In the genomic region with DNA sequence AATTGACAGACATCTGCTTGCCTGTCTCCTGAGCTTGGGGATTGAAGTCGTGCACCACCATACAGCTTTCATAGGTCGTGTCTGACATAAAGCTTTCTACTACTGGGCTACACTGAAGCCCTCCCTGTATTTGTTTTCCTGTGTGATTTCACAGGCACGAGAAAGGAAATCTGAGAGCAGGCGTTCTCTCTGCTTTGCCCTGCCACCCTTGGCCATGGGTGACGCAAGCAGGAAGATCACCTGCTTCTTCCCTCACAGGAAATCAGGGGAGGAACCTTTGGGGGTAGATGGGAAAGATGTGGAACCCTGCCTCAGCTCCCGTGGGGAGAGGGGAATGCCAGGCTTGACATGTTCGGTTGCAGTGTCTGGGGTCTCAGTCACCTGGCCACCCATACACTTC, we compare ENCODE assay signal across 10 mouse cellular contexts. TPM values are rescaled to one million over a fixed set of nuclear protein-coding genes. Genes with fewer than 3 reads are reported as not detected.
A peak's percentile ranks its signal among the peaks of the same experiment; 100 is the strongest.
DNase-seq lines count a peak whose midpoint lies in the region; ATAC-seq lines count a peak whose summit lies in the region.
"Had no signal": no experiment of that assay in that cellular context is flagged by ENCODE, and none has a peak within 500 bp of the region (broad histone marks: within the 10 kb centered on the region; RNA-seq: fewer than 3 reads in every experiment).

No protein-coding gene starts in this region.

- WGBS in kidney, embryonic 15.5 days: 39% methylated on average over 7 of the region's 7 CpGs
- 69% methylated on average over 7 of the region's 7 CpGs for WGBS in neural tube, embryonic 13.5 days
- WGBS in limb, embryonic 13.5 days: 35% methylated on average over 7 of the region's 7 CpGs
- 78% methylated on average over 7 of the region's 7 CpGs for WGBS in forebrain, embryonic 14.5 days

- no peaks in the 10 kb centered on the region for H3K27me3 ChIP-seq in kidney, embryonic 15.5 days
- no peaks in the 10 kb centered on the region for H3K27me3 ChIP-seq in neural tube, embryonic 13.5 days
- no peaks in the 10 kb centered on the region for H3K27me3 ChIP-seq in limb, embryonic 13.5 days
- H3K27me3 ChIP-seq in forebrain, embryonic 14.5 days (replicated peaks; ENCODE audit: control insufficient read depth, insufficient read depth, low read length): no peaks in the 10 kb centered on the region

- H3K4me2 ChIP-seq in kidney, embryonic 15.5 days: no peak overlapping the region
- no peak overlapping the region for H3K4me2 ChIP-seq in neural tube, embryonic 13.5 days
- peak overlapping the region; percentile 32 for H3K4me2 ChIP-seq in limb, embryonic 13.5 days (replicated peaks)
- no peak overlapping the region for H3K4me2 ChIP-seq in forebrain, embryonic 14.5 days (ENCODE audit: low read length)

- peaks cover 25% of the 10 kb centered on the region for H3K4me1 ChIP-seq in kidney, embryonic 15.5 days
- peaks cover 12% of the 10 kb centered on the region for H3K4me1 ChIP-seq in neural tube, embryonic 13.5 days (replicated peaks)
- H3K4me1 ChIP-seq in limb, embryonic 13.5 days: peaks cover 25% of the 10 kb centered on the region
- no peaks in the 10 kb centered on the region for H3K4me1 ChIP-seq in forebrain, embryonic 14.5 days (ENCODE audit: control insufficient read depth, insufficient read depth, low read length)

- ATAC-seq in kidney, embryonic 15.5 days (replicated peaks; ENCODE audit: low FRiP score): 0 out of 2 replicates have a peak, but pooled peaks have one; percentile 27
- ATAC-seq in neural tube, embryonic 13.5 days (ENCODE audit: low read depth): 0 out of 2 replicates have a peak, but pooled peaks have one; percentile 2
- ATAC-seq in limb, embryonic 13.5 days (ENCODE audit: low FRiP score, low read depth): 0 out of 2 replicates have a peak, but pooled peaks have one; percentile 7
- no peak for ATAC-seq in forebrain, embryonic 14.5 days

- H3K27ac ChIP-seq in kidney, embryonic 15.5 days: peak overlapping the region; percentile 24
- H3K27ac ChIP-seq in neural tube, embryonic 13.5 days (replicated peaks): peak overlapping the region; percentile 57
- H3K27ac ChIP-seq in limb, embryonic 13.5 days: peak overlapping the region; percentile 69
- no peak overlapping the region for H3K27ac ChIP-seq in forebrain, embryonic 14.5 days (ENCODE audit: low read depth, low read length)

- H3K9me3 ChIP-seq in kidney, embryonic 15.5 days (replicated peaks): no peaks in the 10 kb centered on the region
- no peaks in the 10 kb centered on the region for H3K9me3 ChIP-seq in neural tube, embryonic 13.5 days
- H3K9me3 ChIP-seq in limb, embryonic 13.5 days: no peaks in the 10 kb centered on the region
- no peaks in the 10 kb centered on the region for H3K9me3 ChIP-seq in forebrain, embryonic 14.5 days (replicated peaks; ENCODE audit: control insufficient read depth, low read length)

- no peak for DNase-seq in kidney, adult 18-20 months
- no peak for DNase-seq in neural tube, embryonic 10.5 days (ENCODE audit: extremely low spot score, low spot score)
- no peak for DNase-seq in forebrain, embryonic 14.5 days (ENCODE audit: low spot score)
- DNase-seq in yolk sac, embryonic 10.5 days (ENCODE audit: low spot score): no peak
- DNase-seq: cerebellum, postnatal 36 days; left cerebral cortex, postnatal 4 days had no signal

- H3K36me3 ChIP-seq in kidney, embryonic 15.5 days: peaks cover 5% of the 10 kb centered on the region; the same call in 1 of the 2 replicates
- H3K36me3 ChIP-seq in neural tube, embryonic 13.5 days: no peaks in the 10 kb centered on the region
- no peaks in the 10 kb centered on the region for H3K36me3 ChIP-seq in limb, embryonic 13.5 days
- no peaks in the 10 kb centered on the region for H3K36me3 ChIP-seq in forebrain, embryonic 14.5 days (ENCODE audit: control insufficient read depth, insufficient read depth, low read length)

- no peak overlapping the region for H3K4me3 ChIP-seq in kidney, embryonic 15.5 days (replicated peaks)
- no peak overlapping the region for H3K4me3 ChIP-seq in neural tube, embryonic 13.5 days
- no peak overlapping the region for H3K4me3 ChIP-seq in limb, embryonic 13.5 days
- no peak overlapping the region for H3K4me3 ChIP-seq in forebrain, embryonic 14.5 days (ENCODE audit: low read depth, low read length)
- H3K4me3 ChIP-seq: erythroblast, embryonic 14.5 days had no signal

- no peak overlapping the region for H3K9ac ChIP-seq in kidney, embryonic 15.5 days
- no peak overlapping the region for H3K9ac ChIP-seq in neural tube, embryonic 13.5 days
- peak overlapping the region; percentile 1; the same call in 1 of the 2 replicates for H3K9ac ChIP-seq in limb, embryonic 13.5 days
- no peak overlapping the region for H3K9ac ChIP-seq in forebrain, embryonic 14.5 days (ENCODE audit: low read length)

RNA-seq across cellular contexts. Expression of a gene that starts 7.5 kb away (rescaled TPM):
- polyA plus RNA-seq in kidney, embryonic 15.5 days (2015; fragmentation: Nextera tagmentation; extraction: Ambion mirVana): 3.4 and 3.8 TPM in 2 replicates
- 0.64 and 0.96 TPM in 2 replicates for polyA plus RNA-seq in neural tube, embryonic 13.5 days (2015; fragmentation: Nextera tagmentation; extraction: Ambion mirVana)
- polyA plus RNA-seq in limb, embryonic 13.5 days (2015; fragmentation: Nextera tagmentation; extraction: Ambion mirVana): 3.1 and 3.5 TPM in 2 replicates
- 0.44 and 0.61 TPM in 2 replicates for polyA plus RNA-seq in forebrain, embryonic 14.5 days (2014; fragmentation: Nextera tagmentation; extraction: Ambion mirVana)
- polyA plus RNA-seq: erythroblast, embryonic 14.5 days had no signal

RNA-seq across cellular contexts. Expression of a gene that starts 7.6 kb away (rescaled TPM):
- polyA plus RNA-seq in kidney, embryonic 15.5 days (2015; fragmentation: Nextera tagmentation; extraction: Ambion mirVana): 27.8 and 32.1 TPM in 2 replicates
- polyA plus RNA-seq in neural tube, embryonic 13.5 days (2015; fragmentation: Nextera tagmentation; extraction: Ambion mirVana): 14.1 and 15.2 TPM in 2 replicates
- polyA plus RNA-seq in limb, embryonic 13.5 days (2015; fragmentation: Nextera tagmentation; extraction: Ambion mirVana): 31.1 and 32.4 TPM in 2 replicates
- polyA plus RNA-seq in forebrain, embryonic 14.5 days (2014; fragmentation: Nextera tagmentation; extraction: Ambion mirVana): 6.6 and 9.9 TPM in 2 replicates

RNA-seq across cellular contexts. Expression of a gene that starts 22.6 kb away (rescaled TPM):
- polyA plus RNA-seq in kidney, embryonic 15.5 days (2015; fragmentation: Nextera tagmentation; extraction: Ambion mirVana): 43.1 and 44.0 TPM in 2 replicates
- 71.8 and 74.5 TPM in 2 replicates for polyA plus RNA-seq in neural tube, embryonic 13.5 days (2015; fragmentation: Nextera tagmentation; extraction: Ambion mirVana)
- 51.8 and 56.1 TPM in 2 replicates for polyA plus RNA-seq in limb, embryonic 13.5 days (2015; fragmentation: Nextera tagmentation; extraction: Ambion mirVana)
- polyA plus RNA-seq in forebrain, embryonic 14.5 days (2014; fragmentation: Nextera tagmentation; extraction: Ambion mirVana): 77.0 and 86.4 TPM in 2 replicates

RNA-seq across cellular contexts. Expression of a gene that starts 30.4 kb away (rescaled TPM):
- 107 and 118 TPM in 2 replicates for polyA plus RNA-seq in kidney, embryonic 15.5 days (2015; fragmentation: Nextera tagmentation; extraction: Ambion mirVana)
- polyA plus RNA-seq in neural tube, embryonic 13.5 days (2015; fragmentation: Nextera tagmentation; extraction: Ambion mirVana): 125 and 136 TPM in 2 replicates
- polyA plus RNA-seq in limb, embryonic 13.5 days (2015; fragmentation: Nextera tagmentation; extraction: Ambion mirVana): 89.7 and 93.3 TPM in 2 replicates
- 97.8 and 108 TPM in 2 replicates for polyA plus RNA-seq in forebrain, embryonic 14.5 days (2014; fragmentation: Nextera tagmentation; extraction: Ambion mirVana)

RNA-seq across cellular contexts. Expression of a gene that starts 38.8 kb away (rescaled TPM):
- polyA plus RNA-seq in kidney, embryonic 15.5 days (2015; fragmentation: Nextera tagmentation; extraction: Ambion mirVana): 163 and 169 TPM in 2 replicates
- polyA plus RNA-seq in neural tube, embryonic 13.5 days (2015; fragmentation: Nextera tagmentation; extraction: Ambion mirVana): 96.4 and 106 TPM in 2 replicates
- 129 and 141 TPM in 2 replicates for polyA plus RNA-seq in limb, embryonic 13.5 days (2015; fragmentation: Nextera tagmentation; extraction: Ambion mirVana)
- 114 and 150 TPM in 2 replicates for polyA plus RNA-seq in forebrain, embryonic 14.5 days (2014; fragmentation: Nextera tagmentation; extraction: Ambion mirVana)
